Mouse (Mus musculus) neural tube, embryonic 11.5 days (tissue): Measurements from ENCODE around the gene Drg2. TPM values are rescaled to one million over a fixed set of nuclear protein-coding genes. Genes with fewer than 3 reads are reported as not detected.

Source experiments
- ATAC-seq: fragments of 200-750 bp; cut with Nextera tagmentation; 2 replicates; pipeline ENCODE4 v1.8.0; 2017; ENCODE audit warnings: moderate number of reproducible peaks, mild to moderate bottlenecking, moderate TSS enrichment, moderate library complexity; ENCODE audit not compliant: insufficient read depth, low FRiP score, low TSS enrichment
- DNase-seq: peaks from one replicate; pipeline ENCODE4 v3.0.0-alpha.2; 2015; ENCODE audit warnings: low spot score
- H3K27ac ChIP-seq: fragments of 300-500 bp; sonication (generic); 2 replicates; pipeline ENCODE4 v1.5.1; 2014; ENCODE audit warnings: low read depth, mild to moderate bottlenecking, low read length
- H3K27me3 ChIP-seq: fragments of 300-500 bp; sonication (generic); 2 replicates; pipeline ENCODE4 v1.6.1; 2014; ENCODE audit warnings: mild to moderate bottlenecking, low read length, mixed read lengths; ENCODE audit not compliant: control insufficient read depth, insufficient read depth
- H3K36me3 ChIP-seq: fragments of 300-500 bp; sonication (generic); 2 replicates; pipeline ENCODE4 v1.6.1; 2014; ENCODE audit warnings: mild to moderate bottlenecking, low read length, moderate library complexity, mixed read lengths; ENCODE audit not compliant: control insufficient read depth, insufficient read depth
- H3K4me1 ChIP-seq: fragments of 300-500 bp; sonication (generic); 2 replicates; pipeline ENCODE4 v1.6.1; 2014; ENCODE audit warnings: low read length, mixed read lengths; ENCODE audit not compliant: control insufficient read depth, insufficient read depth
- H3K4me2 ChIP-seq: fragments of 300-500 bp; sonication (generic); 2 replicates; pipeline ENCODE4 v1.6.1; 2014; ENCODE audit warnings: low read depth, mild to moderate bottlenecking, moderate library complexity
- H3K4me3 ChIP-seq: fragments of 300-500 bp; sonication (generic); 2 replicates; pipeline ENCODE4 v1.5.1; 2014; ENCODE audit warnings: low read depth, low read length
- H3K9ac ChIP-seq: fragments of 300-500 bp; sonication (generic); 2 replicates; pipeline ENCODE4 v1.6.1; 2014; ENCODE audit warnings: mild to moderate bottlenecking, low read length
- H3K9me3 ChIP-seq: fragments of 300-500 bp; sonication (generic); 2 replicates; pipeline ENCODE4 v1.6.1; 2016; ENCODE audit warnings: low read length; ENCODE audit not compliant: control insufficient read depth
- WGBS: fragments of 180-500 bp; shearing (Covaris S2); extraction: QIAGEN DNeasy Blood & Tissue Kit; methylation state at CpG from one replicate; pipeline ENCODE4 v1.1.7; 2014; 5-methylcytosine and 5-hydroxymethylcytosine counted together
- polyA plus RNA-seq: library from polyadenylated mRNA; unstranded; fragments of >200 nt; fragmentation: Nextera tagmentation; extraction: Ambion mirVana; gene quantifications from 2 replicates; pipeline ENCODE4 v1.2.1, GENCODE M21; 2014

The Drg2 gene
- 126 and 132 TPM in 2 replicates for polyA plus RNA-seq

DNA sequence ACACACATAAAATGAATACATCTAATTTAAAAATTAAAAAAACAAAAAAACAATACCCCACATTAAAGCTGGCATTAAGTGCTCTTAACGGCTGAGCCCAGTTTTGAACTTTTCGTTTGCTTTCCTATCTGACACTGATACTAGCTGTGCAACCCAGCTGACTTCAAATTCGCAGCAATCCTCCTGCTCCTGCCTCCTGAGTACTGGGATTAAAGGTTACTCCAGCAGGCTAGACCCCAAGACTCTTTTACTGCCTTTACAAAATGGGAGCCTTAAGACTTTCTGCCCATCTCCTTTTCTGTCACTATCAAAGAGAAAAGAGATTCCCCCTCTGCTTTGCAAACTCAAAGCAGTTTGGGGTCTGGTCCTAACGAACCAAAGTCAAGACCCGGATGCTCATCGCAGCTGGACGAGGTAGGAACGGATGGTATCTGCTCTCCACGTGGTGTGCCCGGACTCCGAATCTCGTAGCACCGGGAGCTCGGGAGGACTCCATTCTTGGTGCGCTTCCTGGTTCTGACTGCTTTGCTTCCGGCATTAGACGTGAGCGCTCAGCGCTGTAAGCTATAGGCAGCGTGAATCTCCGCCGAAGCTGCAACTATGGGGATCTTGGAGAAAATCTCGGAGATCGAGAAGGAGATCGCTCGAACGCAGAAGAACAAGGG lies at the start of gene Drg2:
Gene Drg2, plus strand, starts transcription at position 512 of the 665 bp plus-strand sequence.
- no peaks in the 10 kb centered on the region for H3K9me3 ChIP-seq
- H3K9ac ChIP-seq, result peak within 1 kb of the TSS; percentile 81
- H3K27me3 ChIP-seq, result no peaks in the 10 kb centered on the region
- ATAC-seq, result peak; percentile 83
- H3K27ac ChIP-seq, result no peak within 1 kb of the TSS
- WGBS, result 6% methylated on average over 27 of the region's 27 CpGs
- peak; percentile 94 for DNase-seq
- peaks cover 13% of the 10 kb centered on the region for H3K36me3 ChIP-seq
- H3K4me1 ChIP-seq, result peaks cover 5% of the 10 kb centered on the region
- H3K4me2 ChIP-seq, result peak within 1 kb of the TSS; percentile 71
- peak within 1 kb of the TSS; percentile 78 for H3K4me3 ChIP-seq

DNA sequence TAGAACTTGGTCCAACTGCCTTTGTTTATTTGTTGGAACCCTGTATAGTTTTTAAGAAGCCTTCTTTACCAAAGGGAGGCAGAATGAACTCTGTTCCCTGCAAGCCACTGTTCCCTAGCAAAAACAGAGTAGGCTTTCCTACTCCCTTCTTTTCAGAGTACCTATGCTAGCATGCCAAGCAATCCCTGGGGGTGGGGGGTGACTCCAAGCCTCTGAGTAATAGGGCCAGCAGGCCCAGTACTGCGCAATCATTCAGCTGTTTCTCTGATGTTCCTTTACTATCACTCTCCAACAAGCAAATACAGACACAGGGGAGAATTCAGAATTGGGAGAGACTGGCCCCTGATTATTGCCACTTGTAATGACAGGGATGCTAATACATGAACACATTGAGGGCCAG lies 47.8 kb upstream of the Drg2 start:
- Histone ChIP-seq H3K27ac (no peak overlapping the region), H3K4me1 (no peaks in the 10 kb centered on the region), H3K9me3 (no peaks in the 10 kb centered on the region), H3K36me3 (peaks cover 2% of the 10 kb centered on the region; the same call in 1 of the 2 replicates), H3K4me3 (no peak overlapping the region), H3K27me3 (no peaks in the 10 kb centered on the region), H3K9ac (no peak overlapping the region), H3K4me2 (no peak overlapping the region)
- DNase-seq, result no peak
- WGBS, result 100% methylated on average over 1 of the region's 1 CpGs
- ATAC-seq, result no peak

DNA sequence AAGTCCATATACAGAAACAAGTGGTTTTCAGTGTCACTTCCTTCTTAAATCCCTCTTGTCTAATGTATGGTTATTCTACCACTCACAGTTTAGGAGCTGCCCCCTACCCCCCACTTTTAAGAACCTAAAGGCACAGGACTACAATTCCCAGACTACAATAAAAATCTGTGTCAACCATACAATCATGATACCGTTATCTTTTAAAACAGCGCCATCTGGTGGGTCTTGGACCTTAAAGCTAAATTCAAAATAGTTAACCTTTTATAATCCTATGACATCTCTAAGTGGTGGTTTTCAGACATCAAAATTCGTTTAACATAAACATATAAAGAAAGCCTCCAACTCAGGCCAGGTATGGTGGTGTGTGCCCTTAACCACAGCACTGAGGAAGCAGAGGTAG lies 42.2 kb upstream of the Drg2 start:
- H3K9ac ChIP-seq, result no peak overlapping the region
- no peak overlapping the region for H3K4me2 ChIP-seq
- no peak overlapping the region for H3K4me3 ChIP-seq
- ATAC-seq, result no peak
- H3K27me3 ChIP-seq, result no peaks in the 10 kb centered on the region
- peak; percentile 69 for DNase-seq
- no peak overlapping the region for H3K27ac ChIP-seq
- no peaks in the 10 kb centered on the region for H3K9me3 ChIP-seq
- peaks cover 7% of the 10 kb centered on the region; the same call in 1 of the 2 replicates for H3K4me1 ChIP-seq
- H3K36me3 ChIP-seq, result no peaks in the 10 kb centered on the region
- WGBS, result 15% methylated on average over 3 of the region's 3 CpGs

DNA sequence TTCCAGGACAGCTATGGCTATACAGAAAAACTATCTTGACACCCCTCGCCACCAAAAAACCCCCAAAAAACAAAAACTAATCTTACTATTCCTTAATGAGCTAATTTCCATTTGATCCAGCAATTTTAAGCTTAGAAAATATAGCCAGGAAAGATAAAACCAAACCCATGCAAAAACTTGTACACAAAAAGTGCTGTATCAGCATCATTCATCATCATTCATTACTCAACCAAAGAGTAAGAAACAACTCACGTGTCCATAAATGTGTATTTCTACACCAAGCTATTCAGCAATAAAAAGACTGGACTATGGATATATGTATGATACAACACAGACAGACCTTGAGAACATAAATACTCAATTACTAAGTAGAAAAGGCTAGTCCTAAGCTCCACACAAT lies 41.5 kb upstream of the Drg2 start:
- H3K27me3 ChIP-seq, result no peaks in the 10 kb centered on the region
- no peak overlapping the region for H3K4me3 ChIP-seq
- no peaks in the 10 kb centered on the region for H3K36me3 ChIP-seq
- no peak for DNase-seq
- no peak overlapping the region for H3K27ac ChIP-seq
- 91% methylated on average over 2 of the region's 2 CpGs for WGBS
- no peak overlapping the region for H3K4me2 ChIP-seq
- H3K9me3 ChIP-seq, result no peaks in the 10 kb centered on the region
- no peak overlapping the region for H3K9ac ChIP-seq
- H3K4me1 ChIP-seq, result peaks cover 7% of the 10 kb centered on the region; the same call in 1 of the 2 replicates
- no peak for ATAC-seq

DNA sequence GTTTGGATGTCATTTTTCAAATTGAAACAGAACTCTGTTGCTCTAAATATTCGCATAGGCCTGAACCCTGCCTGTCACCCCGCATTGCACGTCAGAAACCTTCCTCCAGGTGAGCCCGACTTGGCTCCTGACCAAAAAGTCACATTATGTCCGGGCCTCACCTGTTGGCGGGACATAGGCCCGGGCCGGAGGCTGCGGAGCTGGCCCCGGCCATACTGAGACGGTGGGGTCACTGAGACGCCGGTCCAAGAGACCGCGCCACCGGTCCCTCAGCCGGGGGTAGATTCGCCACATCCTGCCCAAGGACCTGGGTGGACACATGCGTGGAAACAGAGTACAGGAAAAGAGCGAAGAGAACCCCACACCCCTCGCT lies 37.8 kb upstream of the Drg2 start:
- Histone ChIP-seq H3K4me2 (peak overlapping the region; percentile 85), H3K9me3 (no peaks in the 10 kb centered on the region), H3K27ac (no peak overlapping the region), H3K9ac (peak overlapping the region; percentile 82), H3K36me3 (no peaks in the 10 kb centered on the region), H3K27me3 (no peaks in the 10 kb centered on the region), H3K4me3 (peak overlapping the region; percentile 74), H3K4me1 (peaks cover 17% of the 10 kb centered on the region)
- DNase-seq (no peak), ATAC-seq (peak; percentile 52)
- under 1% methylated on average over 21 of the region's 21 CpGs for WGBS

DNA sequence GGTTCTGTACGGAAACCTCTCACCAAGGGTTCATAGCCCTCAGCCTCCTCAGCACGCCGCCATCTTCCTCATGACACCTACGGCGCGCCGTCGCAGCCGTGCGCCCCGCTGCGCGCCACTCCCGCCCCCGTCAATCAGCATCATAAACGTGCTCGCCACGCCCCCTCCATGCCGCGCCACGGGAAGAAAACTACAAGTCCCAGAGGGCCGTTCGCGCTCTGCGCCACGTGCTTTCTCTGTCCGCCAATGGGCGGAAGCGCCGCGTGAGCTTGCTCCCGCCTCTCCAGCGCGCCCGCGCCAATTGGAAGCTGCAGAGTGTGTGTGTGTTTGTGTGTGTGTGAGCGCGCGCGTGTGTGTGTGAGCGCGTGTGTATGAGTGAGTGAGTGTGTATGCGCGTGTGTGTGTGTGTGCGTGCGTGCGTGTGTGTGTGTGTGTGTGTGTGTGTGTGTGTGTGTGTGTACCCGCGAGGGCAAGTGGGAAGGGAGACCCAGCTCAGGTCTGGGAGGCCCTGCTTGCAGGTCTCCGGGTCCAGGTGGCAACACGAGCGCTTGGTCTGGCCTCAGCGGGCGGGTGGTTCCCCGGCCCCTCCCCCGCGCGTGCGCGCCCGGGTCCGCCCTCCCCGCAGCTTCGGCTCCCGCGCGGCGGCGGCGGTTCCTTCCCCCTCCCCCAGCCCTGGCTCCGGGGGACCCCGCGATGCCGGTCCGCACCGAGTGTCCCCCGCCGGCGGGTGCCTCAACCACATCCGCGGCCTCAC lies 37.3 kb upstream of the Drg2 start, which contains the start of gene Gid4:
Gene Gid4, plus strand, starts transcription at position 183 of the 754 bp plus-strand sequence.
- Histone ChIP-seq H3K4me1 (peaks cover 17% of the 10 kb centered on the region), H3K9ac (peak within 1 kb of the TSS; percentile 93), H3K27ac (peak within 1 kb of the TSS; percentile 75; the same call in 1 of the 2 replicates), H3K4me3 (peak within 1 kb of the TSS; percentile 74), H3K9me3 (no peaks in the 10 kb centered on the region), H3K4me2 (peak within 1 kb of the TSS; percentile 98), H3K36me3 (no peaks in the 10 kb centered on the region), H3K27me3 (no peaks in the 10 kb centered on the region)
- DNase-seq (peak; percentile 99), ATAC-seq (peak; percentile 96)
- under 1% methylated on average over 60 of the region's 81 CpGs for WGBS

DNA sequence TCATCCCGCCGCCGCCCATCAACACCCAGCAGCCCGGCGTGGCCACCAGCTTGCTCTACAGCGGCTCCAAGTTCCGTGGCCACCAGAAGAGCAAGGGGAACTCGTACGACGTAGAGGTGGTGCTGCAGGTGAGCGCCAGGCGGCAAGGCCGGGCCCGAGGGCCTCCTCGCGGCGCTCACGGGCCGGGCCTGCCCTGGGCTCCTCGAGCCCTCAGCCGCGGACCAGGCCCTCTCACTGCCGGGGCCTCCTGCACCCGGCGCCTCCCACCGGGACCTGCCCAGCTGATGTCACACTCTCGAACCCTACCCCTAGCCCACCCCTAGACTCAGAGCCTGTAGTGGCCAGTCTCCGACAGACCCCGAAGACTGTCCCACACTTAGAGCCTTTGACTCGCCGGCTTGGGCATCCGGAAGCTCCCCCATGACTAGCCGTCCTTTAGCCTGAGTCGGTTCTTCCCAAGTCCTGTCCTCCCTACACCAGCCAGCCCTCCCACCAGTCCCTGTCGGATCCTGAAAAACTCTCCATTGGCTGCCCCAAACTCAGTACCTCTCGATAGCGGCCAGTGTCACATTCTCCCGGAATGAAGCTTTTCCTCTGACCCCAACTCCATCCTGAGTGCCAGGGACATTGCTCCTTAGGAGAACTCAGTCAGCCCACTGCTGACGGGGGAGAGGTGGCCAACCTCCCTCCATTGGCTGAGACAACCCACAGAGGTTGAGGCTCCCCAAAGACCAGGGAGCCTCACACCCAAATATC lies 36.5 kb upstream of the Drg2 start, which contains the start of gene Atpaf2:
Gene Atpaf2, minus strand, starts transcription at position 741 of the 756 bp plus-strand sequence.
- H3K9me3 ChIP-seq, result no peaks in the 10 kb centered on the region
- H3K4me3 ChIP-seq, result peak within 1 kb of the TSS; percentile 74
- H3K4me2 ChIP-seq, result peak within 1 kb of the TSS; percentile 98
- H3K4me1 ChIP-seq, result peaks cover 17% of the 10 kb centered on the region
- H3K9ac ChIP-seq, result peak within 1 kb of the TSS; percentile 93
- H3K27me3 ChIP-seq, result no peaks in the 10 kb centered on the region
- WGBS, result under 1% methylated on average over 31 of the region's 39 CpGs
- DNase-seq, result no peak
- H3K36me3 ChIP-seq, result no peaks in the 10 kb centered on the region
- peak; percentile 27 for ATAC-seq
- H3K27ac ChIP-seq, result peak within 1 kb of the TSS; percentile 75; the same call in 1 of the 2 replicates

DNA sequence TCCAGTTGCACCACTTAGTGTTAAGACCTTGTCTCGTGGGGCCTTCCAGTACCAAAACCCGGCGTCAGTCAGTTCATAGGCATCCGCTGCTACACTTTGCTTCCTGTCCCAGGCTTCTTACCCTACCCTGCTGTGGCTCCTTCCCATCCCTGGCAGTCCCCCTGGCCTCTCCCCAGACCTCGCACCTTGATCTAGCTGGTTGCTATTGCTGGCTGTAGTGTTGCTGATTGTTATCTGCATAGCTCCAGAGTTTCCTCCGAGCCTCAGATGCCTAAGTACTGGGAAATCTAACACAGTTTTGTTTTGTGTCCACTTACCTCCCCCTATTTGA lies 36.0 kb upstream of the Drg2 start:
- 33% methylated on average over 6 of the region's 6 CpGs for WGBS
- no peaks in the 10 kb centered on the region for H3K9me3 ChIP-seq
- H3K27ac ChIP-seq, result no peak overlapping the region
- ATAC-seq, result no peak
- H3K27me3 ChIP-seq, result no peaks in the 10 kb centered on the region
- H3K9ac ChIP-seq, result peak overlapping the region; percentile 93
- peak overlapping the region; percentile 98 for H3K4me2 ChIP-seq
- H3K36me3 ChIP-seq, result no peaks in the 10 kb centered on the region
- H3K4me3 ChIP-seq, result peak overlapping the region; percentile 74
- H3K4me1 ChIP-seq, result peaks cover 17% of the 10 kb centered on the region
- peak; percentile 12 for DNase-seq
